Mouse (Mus musculus) left cerebral cortex, adult 8-10 months (tissue): ENCODE results near the gene Lrrc32. TPM values are rescaled to one million over a fixed set of nuclear protein-coding genes. Genes with fewer than 3 reads are reported as not detected.

ENCODE experiments used
- DNase-seq, 2 experiments: peaks; one replicate each; pipeline ENCODE4 v3.0.0; 2022; ENCODE audit warnings: low spot score in 2 of 2
- total RNA-seq, 4 experiments: library from RNA; stranded (reverse); gene quantifications; 2 replicates each; pipeline ENCODE4 v1.2.4; 2022

The Lrrc32 gene
- total RNA-seq, 4 experiments from 2014 or later, result 4.1 to 6.4 (median 4.7) TPM

- no peak for DNase-seq
Observed at GRCm38 (mm10) chr7:98488398-98489130, 519 bp upstream of the Lrrc32 start.

DNA sequence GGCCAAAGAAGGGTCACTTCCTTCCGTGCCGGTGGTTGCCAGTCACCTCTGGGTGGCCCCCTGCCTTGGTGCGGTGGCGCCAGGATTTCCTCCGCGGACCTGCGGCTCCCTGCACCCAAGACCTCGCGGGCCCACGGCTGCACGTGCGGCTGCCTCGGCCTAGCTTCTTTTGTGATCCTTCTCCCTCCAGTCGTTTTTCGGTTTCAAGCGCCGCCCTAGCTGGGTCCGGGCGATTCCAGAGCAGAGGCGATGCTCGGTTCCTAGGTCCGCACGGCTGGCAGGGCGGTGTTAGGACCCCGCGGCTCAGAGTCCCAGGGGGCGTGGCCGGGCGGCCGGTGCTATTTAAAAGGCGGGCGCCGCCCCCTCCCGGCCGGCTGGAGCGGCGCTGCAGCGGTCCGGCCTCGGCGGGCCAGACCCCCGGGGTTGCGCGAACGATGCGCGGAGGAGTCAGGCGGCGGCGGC, 571 bp downstream of the Lrrc32 start:
- peak in 1 of 2 experiments; percentile 52 for DNase-seq

- no peak for DNase-seq
Observed at GRCm38 (mm10) chr7:98490328-98490727, 1.2 kb downstream of the Lrrc32 start.

DNA sequence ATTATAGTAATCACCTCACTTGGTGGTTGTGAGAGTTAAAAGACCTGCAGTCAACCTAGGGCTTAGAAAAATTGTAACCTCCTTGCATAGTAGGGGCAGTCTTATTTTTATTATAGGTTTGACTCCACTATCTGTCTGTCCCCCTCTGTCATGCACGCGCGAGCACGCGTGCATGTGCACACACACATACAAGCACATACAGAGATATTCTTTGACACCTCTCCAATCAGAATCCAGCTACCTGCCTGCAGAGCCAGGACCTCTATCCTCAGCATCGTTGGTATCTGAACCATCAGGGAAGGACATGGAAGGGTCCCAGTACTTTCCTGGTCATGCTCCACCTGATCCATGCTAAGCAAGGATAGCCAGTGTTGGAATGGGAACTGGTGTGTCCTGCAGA, 1.8 kb downstream of the Lrrc32 start:
- no peak for DNase-seq

DNA sequence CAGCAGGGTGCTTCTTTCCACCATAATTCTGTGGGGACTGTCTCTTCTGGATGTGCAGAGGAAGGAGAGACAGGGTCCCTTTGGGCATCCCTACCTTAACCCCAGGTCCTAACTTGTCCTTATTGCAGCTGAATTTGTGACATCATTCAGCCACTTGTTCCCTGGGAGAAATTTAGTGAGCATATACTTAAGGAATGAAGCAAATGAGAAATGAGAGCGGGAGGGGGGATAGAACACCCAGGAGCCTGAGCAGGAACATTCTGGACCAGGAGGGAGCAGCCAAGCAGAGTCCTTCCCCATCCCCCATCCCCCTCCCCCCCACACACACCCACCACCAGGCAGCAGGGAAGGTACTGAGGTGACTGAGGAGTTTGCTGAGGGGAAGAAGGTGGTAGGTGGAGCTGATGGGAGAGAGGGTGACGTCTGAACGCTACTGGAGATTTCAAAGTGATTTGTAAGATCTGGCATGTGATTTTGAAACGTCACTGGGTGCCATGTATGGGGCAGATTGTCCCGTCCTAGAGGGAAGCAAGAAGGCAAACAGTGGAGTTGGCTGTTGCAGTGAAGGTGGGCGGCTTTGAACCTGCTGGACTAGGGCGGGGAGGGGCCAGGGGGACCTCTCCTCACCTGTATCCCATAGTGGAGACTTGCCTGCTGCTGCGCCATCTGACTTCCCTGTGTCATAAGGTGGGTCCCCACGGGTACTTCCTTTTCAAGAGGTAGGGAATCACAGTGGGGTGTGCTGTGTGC, 2.5 kb downstream of the Lrrc32 start:
- DNase-seq, result no peak

DNA sequence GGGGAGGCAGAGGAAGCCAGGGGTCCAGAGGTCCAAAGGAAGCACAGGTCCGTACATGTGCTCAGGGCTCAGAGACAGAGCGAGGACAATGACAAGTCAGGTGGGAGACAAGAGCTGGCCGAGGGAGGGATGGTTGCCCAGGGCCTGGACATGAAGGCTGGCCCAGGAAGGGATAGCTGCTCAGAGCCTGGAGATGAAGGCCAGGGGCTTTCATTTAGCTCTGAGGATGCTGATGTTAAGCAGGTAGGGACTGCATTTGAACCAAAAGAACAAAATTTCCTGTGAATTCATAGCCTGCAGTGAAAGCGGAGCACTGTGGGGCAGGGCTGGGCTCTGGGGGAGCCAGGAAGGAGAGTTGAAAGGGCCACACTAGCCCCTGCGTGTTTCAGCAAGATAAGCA, 3.2 kb downstream of the Lrrc32 start:
- no peak for DNase-seq

GRCm38 (mm10) chr7:98493307-98493706, 4.2 kb downstream of the Lrrc32 start:
- no peak for DNase-seq

GRCm38 (mm10) chr7:98493901-98494480, 4.9 kb downstream of the Lrrc32 start:
- DNase-seq, result no peak

DNA sequence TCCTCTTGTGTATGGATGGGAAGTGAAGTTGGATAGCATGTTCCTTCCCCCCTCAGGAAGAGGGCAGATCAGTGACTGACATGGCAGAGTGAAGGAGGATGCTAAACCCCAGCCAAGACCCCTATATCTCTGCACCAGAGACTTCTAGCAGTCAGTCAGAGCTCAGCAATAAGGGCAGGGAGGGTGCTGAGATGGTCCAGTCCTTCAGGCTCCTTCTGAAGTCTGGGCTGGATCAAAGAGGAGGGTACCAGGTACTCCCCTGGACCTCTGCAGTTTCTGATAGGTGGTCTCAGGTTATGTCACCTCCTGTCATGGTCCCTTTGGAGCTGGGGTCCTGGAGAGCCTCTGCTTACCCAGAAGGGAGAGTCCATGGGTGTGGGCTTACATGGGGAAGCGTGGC, 6.5 kb downstream of the Lrrc32 start:
- no peak for DNase-seq

DNA sequence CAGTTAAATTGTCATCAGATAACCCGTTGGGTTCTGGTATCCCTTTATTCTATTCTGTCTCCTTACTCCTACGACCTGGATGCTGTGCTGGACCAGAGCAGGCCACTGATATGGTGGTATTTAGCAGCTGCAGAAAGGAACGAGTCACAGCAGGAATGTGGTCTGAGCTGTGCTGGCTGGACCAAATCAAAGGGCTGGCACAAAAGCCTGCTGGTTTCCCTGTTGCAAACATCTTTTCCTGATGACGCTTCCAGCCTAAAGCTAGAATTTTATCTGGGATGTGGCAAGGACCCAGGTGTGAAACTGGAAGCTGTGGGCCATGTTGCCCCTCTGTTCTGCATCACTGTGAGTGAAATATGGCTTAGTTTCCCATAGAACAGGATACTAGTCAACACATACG, 8.4 kb downstream of the Lrrc32 start:
- DNase-seq, result no peak

DNA sequence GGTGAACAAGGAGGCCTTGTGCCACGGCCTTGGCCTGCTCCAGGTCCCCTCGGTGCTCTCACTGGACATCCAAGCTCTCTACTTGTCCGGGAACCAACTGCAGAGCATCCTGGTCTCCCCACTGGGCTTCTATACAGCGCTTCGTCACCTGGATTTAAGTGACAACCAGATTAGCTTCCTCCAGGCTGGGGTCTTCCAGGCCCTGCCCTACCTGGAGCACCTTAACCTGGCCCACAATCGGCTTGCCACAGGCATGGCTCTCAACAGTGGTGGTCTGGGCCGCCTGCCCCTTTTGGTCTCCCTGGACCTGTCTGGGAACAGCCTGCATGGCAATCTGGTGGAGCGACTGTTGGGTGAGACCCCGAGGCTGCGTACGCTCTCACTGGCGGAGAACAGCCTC, 9.0 kb downstream of the Lrrc32 start:
- DNase-seq, result no peak

DNA sequence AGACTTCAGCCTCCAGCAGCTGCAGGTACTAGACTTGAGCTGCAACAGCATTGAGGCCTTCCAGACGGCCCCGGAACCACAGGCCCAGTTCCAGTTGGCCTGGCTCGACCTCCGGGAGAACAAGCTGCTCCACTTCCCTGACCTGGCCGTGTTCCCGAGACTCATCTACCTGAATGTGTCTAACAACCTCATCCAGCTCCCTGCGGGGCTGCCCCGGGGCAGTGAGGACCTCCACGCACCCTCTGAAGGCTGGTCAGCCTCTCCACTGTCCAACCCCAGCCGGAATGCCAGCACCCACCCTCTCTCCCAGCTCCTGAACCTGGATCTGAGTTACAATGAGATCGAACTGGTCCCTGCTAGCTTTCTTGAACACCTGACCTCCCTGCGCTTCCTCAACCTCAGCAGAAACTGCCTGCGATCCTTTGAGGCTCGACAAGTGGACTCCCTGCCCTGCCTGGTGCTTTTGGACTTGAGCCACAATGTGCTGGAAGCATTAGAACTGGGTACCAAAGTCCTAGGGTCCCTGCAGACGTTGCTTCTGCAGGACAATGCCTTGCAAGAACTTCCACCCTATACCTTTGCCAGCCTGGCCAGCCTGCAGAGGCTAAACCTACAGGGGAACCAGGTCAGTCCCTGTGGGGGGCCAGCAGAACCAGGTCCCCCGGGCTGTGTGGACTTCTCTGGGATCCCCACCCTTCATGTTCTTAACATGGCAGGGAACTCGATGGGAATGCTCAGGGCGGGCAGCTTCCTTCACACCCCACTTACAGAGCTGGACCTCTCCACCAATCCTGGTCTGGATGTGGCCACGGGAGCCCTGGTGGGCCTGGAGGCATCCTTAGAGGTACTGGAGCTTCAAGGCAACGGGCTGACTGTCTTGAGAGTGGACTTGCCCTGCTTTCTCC, 9.8 kb downstream of the Lrrc32 start:
- no peak for DNase-seq

- DNase-seq, result no peak
Observed at GRCm38 (mm10) chr7:98499561-98500292, 10.6 kb downstream of the Lrrc32 start.

- no peak for DNase-seq
Observed at GRCm38 (mm10) chr7:98500470-98500869, 11.4 kb downstream of the Lrrc32 start.

- no peak for DNase-seq
Observed at GRCm38 (mm10) chr7:98501078-98501477, 12.0 kb downstream of the Lrrc32 start.

GRCm38 (mm10) chr7:98502921-98503320, 13.8 kb downstream of the Lrrc32 start:
- DNase-seq, result no peak

DNA sequence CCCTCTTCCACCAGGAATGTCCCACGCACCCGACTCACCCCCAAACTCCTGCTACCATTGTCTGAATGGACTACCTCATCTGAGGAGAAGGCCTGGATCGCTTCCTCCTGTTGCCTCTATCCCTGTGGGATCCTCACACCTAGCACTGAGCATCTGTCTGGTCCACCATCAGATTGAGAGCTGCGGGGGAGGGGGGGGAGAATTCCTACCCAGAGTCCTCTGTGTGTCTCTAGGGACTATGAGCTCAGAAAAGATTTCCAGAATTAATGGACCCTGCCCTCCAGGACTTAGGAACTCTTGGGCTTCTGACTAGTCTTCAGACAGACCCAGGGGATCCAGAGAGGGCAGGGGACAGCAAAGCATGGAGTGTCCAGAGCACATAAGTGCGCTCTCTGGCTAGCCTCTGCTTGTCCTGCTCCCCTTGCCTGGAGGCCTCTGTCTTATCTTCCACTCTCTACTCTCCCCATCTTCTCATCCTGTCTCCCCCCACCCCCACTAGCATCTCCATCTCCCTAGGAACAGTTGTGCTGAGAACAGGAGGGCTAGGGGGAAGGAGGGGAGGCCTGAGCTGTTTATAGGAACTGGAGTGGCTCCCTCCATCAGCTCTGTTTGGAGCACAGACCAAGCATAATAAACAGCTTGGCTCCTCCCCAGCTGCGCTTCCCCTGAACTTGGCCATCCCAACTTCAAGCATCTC, 15.0 kb downstream of the Lrrc32 start:
- DNase-seq, result no peak

DNA sequence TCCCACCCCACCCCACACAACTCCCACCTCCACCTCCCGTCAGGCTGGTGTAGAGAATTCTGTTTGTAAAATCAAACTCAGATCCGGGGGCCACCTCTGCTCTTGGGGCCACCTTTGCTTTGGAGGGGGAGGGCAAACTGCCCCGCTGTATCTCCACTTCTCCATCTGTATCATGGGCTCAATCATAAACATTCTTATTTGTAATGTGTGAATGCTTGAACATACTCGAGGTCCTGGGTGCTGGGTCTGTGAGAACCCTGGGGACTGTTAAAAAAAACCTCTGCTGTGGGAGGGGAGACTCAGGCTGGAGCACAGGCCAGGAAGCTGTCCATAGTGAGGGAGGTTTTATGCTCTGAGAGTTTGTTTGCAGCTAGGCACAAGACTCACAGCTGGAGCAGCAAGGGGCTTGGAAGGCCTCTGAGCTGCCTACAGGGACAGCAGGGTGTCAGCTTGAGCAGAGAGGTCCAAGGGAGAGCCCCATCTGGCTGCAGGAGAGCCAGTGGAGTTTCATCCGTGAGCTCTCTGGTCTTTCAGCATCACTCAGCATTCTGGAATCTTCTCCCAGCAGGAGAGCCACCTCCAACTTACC, 15.7 kb downstream of the Lrrc32 start:
- no peak for DNase-seq

DNA sequence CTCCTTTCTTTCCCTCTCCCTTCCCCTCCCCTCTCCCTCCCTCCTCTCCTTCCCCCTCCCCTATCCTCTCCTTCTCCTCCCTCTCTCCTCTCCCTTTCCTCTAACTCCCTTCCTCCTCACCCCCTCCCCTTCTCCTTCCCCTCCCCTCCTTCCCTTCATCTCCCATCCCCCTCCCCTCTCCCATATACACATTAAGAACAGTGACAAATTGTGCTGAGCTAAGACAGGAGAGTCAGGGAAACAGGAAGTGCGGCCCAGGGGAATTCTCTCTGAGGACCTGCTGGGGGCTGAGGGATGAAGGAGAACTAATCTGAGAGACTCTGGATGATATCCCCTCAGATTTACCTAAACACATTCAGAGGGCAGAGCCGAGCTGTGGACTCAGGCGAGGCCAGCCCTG, 16.6 kb downstream of the Lrrc32 start:
- DNase-seq, result no peak
